In the genomic region with DNA sequence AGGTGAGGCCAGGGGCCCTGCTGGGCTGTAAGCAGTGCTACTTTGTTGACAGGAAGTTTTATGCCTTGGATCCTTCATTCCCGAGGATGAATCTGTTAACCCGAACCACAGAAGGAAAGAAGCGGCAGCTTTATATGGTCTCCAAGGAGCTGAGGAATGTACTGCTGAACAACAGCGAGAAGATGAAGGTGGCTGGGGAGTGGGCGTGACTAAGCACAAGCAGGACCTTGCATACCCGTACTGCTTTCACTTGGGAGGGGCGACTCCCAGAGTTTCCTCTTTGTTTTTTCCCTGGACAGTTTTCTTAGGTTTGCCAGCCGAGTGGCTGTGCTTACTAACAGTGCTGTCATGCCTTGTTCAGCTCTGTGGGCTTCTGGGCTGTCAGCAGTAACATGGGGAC, we compare ENCODE assay signal across 23 mouse cellular contexts.
"Had no signal": no experiment of that assay in that cellular context is flagged by ENCODE, and none has a peak within 500 bp of the region (broad histone marks: within the 10 kb centered on the region; RNA-seq: fewer than 3 reads in every experiment).

No protein-coding gene starts in this region.

- H3K4me3 ChIP-seq: heart, adult 2 months; heart, embryonic 13.5 days; heart, embryonic 15.5 days; hindbrain, embryonic 10.5 days; hindbrain, embryonic 12.5 days; intestine, embryonic 15.5 days; layer of hippocampus, adult 2 months; left cerebral cortex, adult 2 months; limb, embryonic 10.5 days; limb, embryonic 12.5 days; liver, embryonic 13.5 days had no signal

- H3K4me1 ChIP-seq: heart, embryonic 13.5 days; heart, embryonic 15.5 days; hindbrain, embryonic 10.5 days; hindbrain, embryonic 12.5 days; intestine, embryonic 15.5 days; limb, embryonic 10.5 days; limb, embryonic 12.5 days; liver, embryonic 13.5 days had no signal

- ATAC-seq: hindbrain, embryonic 16.5 days; inflammation-experienced regulatory T-cells, adult 6 months; intestine, embryonic 15.5 days; intestine, postnatal 0 days had no signal

- H3K4me2 ChIP-seq: heart, embryonic 11.5 days; heart, embryonic 13.5 days; heart, embryonic 15.5 days; hindbrain, embryonic 12.5 days; hindbrain, embryonic 14.5 days; intestine, embryonic 15.5 days; limb, embryonic 12.5 days; liver, embryonic 11.5 days; liver, embryonic 13.5 days had no signal

- H3K9me3 ChIP-seq: heart, embryonic 13.5 days; heart, embryonic 15.5 days; hindbrain, embryonic 10.5 days; hindbrain, embryonic 12.5 days; intestine, embryonic 15.5 days; limb, embryonic 10.5 days; limb, embryonic 12.5 days; liver, embryonic 13.5 days had no signal

- H3K27me3 ChIP-seq: heart, embryonic 13.5 days; heart, embryonic 15.5 days; hindbrain, embryonic 12.5 days; intestine, embryonic 15.5 days; limb, embryonic 12.5 days; liver, embryonic 13.5 days had no signal

- H3K9ac ChIP-seq: heart, embryonic 13.5 days; heart, embryonic 15.5 days; hindbrain, embryonic 12.5 days; hindbrain, embryonic 14.5 days; intestine, embryonic 15.5 days; limb, embryonic 12.5 days; liver, embryonic 13.5 days had no signal

- DNase-seq: gastrocnemius, postnatal 10 days; gastrocnemius, postnatal 25 days; heart, adult 2 months; heart, postnatal 4 days; kidney, adult 18-20 months; kidney, postnatal 10 days; kidney, postnatal 4 days; liver, embryonic 13.5 days had no signal

- H3K27ac ChIP-seq: heart, adult 2 months; heart, embryonic 13.5 days; heart, embryonic 15.5 days; hindbrain, embryonic 10.5 days; hindbrain, embryonic 12.5 days; hindbrain, embryonic 14.5 days; intestine, embryonic 15.5 days; layer of hippocampus, adult 2 months; left cerebral cortex, adult 2 months; limb, embryonic 10.5 days; limb, embryonic 12.5 days; liver, embryonic 13.5 days had no signal
